Mouse (Mus musculus) brain, embryonic 14.5 days (tissue): Measurements from ENCODE around the gene Fam136a.

Experiments used
- CTCF ChIP-seq: fragments of 200-500 bp; IDR thresholded peaks from 2 replicates; pipeline ENCODE4 v1.5.1; 2012; ENCODE audit warnings: inconsistent platforms, mild to moderate bottlenecking, moderate library complexity, borderline replicate concordance; ENCODE audit not compliant: insufficient read depth, insufficient read length; ENCODE audit errors: extremely low read depth
- POLR2A ChIP-seq: fragments of 200-500 bp; IDR thresholded peaks from 2 replicates; pipeline ENCODE4 v1.6.1; 2012; ENCODE audit warnings: mild to moderate bottlenecking, inconsistent platforms, borderline replicate concordance; ENCODE audit not compliant: poor library complexity, insufficient read depth, insufficient read length, severe bottlenecking; ENCODE audit errors: extremely low read depth

DNA sequence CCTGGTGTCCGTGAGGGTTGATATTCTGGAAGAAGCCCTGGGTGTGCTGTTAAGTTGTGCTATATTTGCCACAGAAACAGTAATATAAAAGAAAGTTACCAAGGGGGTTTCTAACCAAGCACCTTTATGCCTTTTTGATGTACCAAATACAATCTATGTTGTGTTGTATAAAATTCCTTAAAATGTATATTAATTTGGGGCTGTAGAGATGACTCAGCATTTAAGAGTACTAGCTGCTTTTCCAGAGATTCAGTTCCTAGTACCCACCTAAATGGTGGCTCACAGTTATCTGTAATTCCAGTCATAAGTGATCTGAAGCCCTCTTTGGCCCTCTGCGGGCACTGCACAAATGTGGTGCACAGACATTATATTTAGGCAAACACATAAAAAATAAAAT lies 1.4 kb downstream of the Fam136a start:
- TF ChIP-seq CTCF (no peak), POLR2A (no peak)
